Mouse (Mus musculus) naive thymus-derived CD4-positive, alpha-beta T cell, adult 2 months (primary cell): ENCODE measurements around the gene Hist1h4j.

ENCODE experiments used
- DNase-seq: peaks from one replicate; pipeline ENCODE4 v3.0.0-alpha.2; 2011; ENCODE audit warnings: low read depth

Gene Hist1h4j

GRCm38 (mm10) chr13:21727948-21728572 lies 6.8 kb upstream of the Hist1h4j start:
- no peak for DNase-seq

- no peak for DNase-seq
Measured at GRCm38 (mm10) chr13:21729544-21729943, 5.3 kb upstream of the Hist1h4j start.

- peak; percentile 23 for DNase-seq
Measured at GRCm38 (mm10) chr13:21733466-21733865, 1.4 kb upstream of the Hist1h4j start.

GRCm38 (mm10) chr13:21734010-21734905 lies 606 bp upstream of the Hist1h4j start:
- DNase-seq, result peak; percentile 88

- DNase-seq, result no peak
Measured at GRCm38 (mm10) chr13:21745006-21745405, 10.1 kb downstream of the Hist1h4j start.

- peak; percentile 62 for DNase-seq
Measured at GRCm38 (mm10) chr13:21749387-21750158, 14.7 kb downstream of the Hist1h4j start.

- peak; percentile 89 for DNase-seq
Measured at GRCm38 (mm10) chr13:21750159-21751017, 15.5 kb downstream of the Hist1h4j start, which contains the start of gene Hist1h4k. Gene Hist1h4k (minus strand): TSS chr13:21750505.

- DNase-seq, result no peak
Measured at GRCm38 (mm10) chr13:21751417-21751816, 16.6 kb downstream of the Hist1h4j start.

GRCm38 (mm10) chr13:21751827-21752226 lies 17.0 kb downstream of the Hist1h4j start:
- no peak for DNase-seq

- DNase-seq, result no peak
Measured at GRCm38 (mm10) chr13:21752356-21752755, 17.5 kb downstream of the Hist1h4j start.

- DNase-seq, result no peak
Measured at GRCm38 (mm10) chr13:21753051-21753523, 18.2 kb downstream of the Hist1h4j start.

- peak; percentile 93 for DNase-seq
Measured at GRCm38 (mm10) chr13:21753524-21754285, 18.8 kb downstream of the Hist1h4j start, which contains the start of the genes Hist1h2ak and Hist1h2bn. Gene Hist1h2ak (minus strand): TSS chr13:21753827. Gene Hist1h2bn (plus strand): TSS chr13:21754123.

GRCm38 (mm10) chr13:21754294-21755001 lies 19.6 kb downstream of the Hist1h4j start:
- peak; percentile 55 for DNase-seq

GRCm38 (mm10) chr13:21755707-21756106 lies 20.8 kb downstream of the Hist1h4j start:
- DNase-seq, result no peak

- peak; percentile 95 for DNase-seq
Measured at GRCm38 (mm10) chr13:21778814-21779766, 44.2 kb downstream of the Hist1h4j start.

- DNase-seq, result peak; percentile 52
Measured at GRCm38 (mm10) chr13:21779767-21780731, 45.2 kb downstream of the Hist1h4j start, which contains the start of gene Hist1h1b. Gene Hist1h1b (minus strand): TSS chr13:21780625.

GRCm38 (mm10) chr13:21781021-21781555 lies 46.2 kb downstream of the Hist1h4j start:
- DNase-seq, result no peak
